Mouse (Mus musculus) liver, adult 2 months (tissue): ENCODE measurements at regions not wholly inside any gene's neighbourhood (a gene's known extent, or its start where the extent isn't known, plus 50 kb on each side); places are given as distances from the start of the nearest gene placed in this dataset.

Experiments
- CTCF ChIP-seq: fragments of 200-500 bp; IDR thresholded peaks from 2 replicates; pipeline ENCODE4 v1.5.1; 2011; ENCODE audit warnings: low read depth, low read length, control low read depth
- POLR2A ChIP-seq: fragments of 200-500 bp; IDR thresholded peaks from 2 replicates; pipeline ENCODE4 v1.6.1; 2011; ENCODE audit warnings: low read length, control low read depth; ENCODE audit not compliant: insufficient read depth; ENCODE audit errors: extremely low read depth

GRCm38 (mm10) chr13:111946271-111946670 is 137.5 kb upstream of the Map3k1 start:
- TF ChIP-seq POLR2A (no peak), CTCF (no peak)
